Mouse (Mus musculus): ENCODE measurements around the gene Wfdc6a.

- no peak for TF ChIP-seq CTCF (IDR thresholded peaks at IDR 0.05; ENCODE audit: low read depth)
- TF ChIP-seq EP300 (IDR thresholded peaks at IDR 0.05; ENCODE audit: low read depth), result no peak
Measured at GRCm38 (mm10) chr2:164562391-164563188, 22.7 kb downstream of the Wfdc6a start, which contains the start of gene Wfdc2.

Measured in liver, embryonic 14.5 days (tissue).